Mouse (Mus musculus) stomach, postnatal 0 days (tissue): Measurements from ENCODE around the gene Lmx1a. TPM values are rescaled to one million over a fixed set of nuclear protein-coding genes. Genes with fewer than 3 reads are reported as not detected.

ENCODE experiments used
- ATAC-seq: fragments of 200-750 bp; cut with Nextera tagmentation; 2 replicates; pipeline ENCODE4 v1.8.0; 2017; ENCODE audit not compliant: low FRiP score, low TSS enrichment
- DNase-seq: peaks from one replicate; pipeline ENCODE4 v3.0.0-alpha.2; 2016; ENCODE audit warnings: low spot score
- H3K27ac ChIP-seq: fragments of 300-500 bp; sonication (generic); replicated peaks from 2 replicates; pipeline ENCODE4 v1.5.1; 2014; ENCODE audit warnings: mild to moderate bottlenecking, control low read depth
- H3K27me3 ChIP-seq: fragments of 300-500 bp; sonication (generic); 2 replicates; pipeline ENCODE4 v1.6.1; 2014; ENCODE audit warnings: low read length; ENCODE audit not compliant: control insufficient read depth, insufficient read depth
- H3K36me3 ChIP-seq: fragments of 300-500 bp; sonication (generic); 2 replicates; pipeline ENCODE4 v1.6.1; 2014; ENCODE audit warnings: low read length, mixed read lengths; ENCODE audit not compliant: control insufficient read depth, insufficient read depth
- H3K4me1 ChIP-seq: fragments of 300-500 bp; sonication (generic); replicated peaks from 2 replicates; pipeline ENCODE4 v1.6.1; 2014; ENCODE audit warnings: antibody characterized with exemption; ENCODE audit not compliant: control insufficient read depth, insufficient read depth
- H3K4me2 ChIP-seq: fragments of 300-500 bp; sonication (generic); replicated peaks from 2 replicates; pipeline ENCODE4 v1.6.1; 2014; ENCODE audit warnings: low read depth, mild to moderate bottlenecking, control low read depth, moderate library complexity
- H3K4me3 ChIP-seq: fragments of 300-500 bp; sonication (generic); 2 replicates; pipeline ENCODE4 v1.5.1; 2014; ENCODE audit warnings: low read depth, low read length, control low read depth
- H3K9ac ChIP-seq: fragments of 300-500 bp; sonication (generic); 2 replicates; pipeline ENCODE4 v1.6.1; 2014; ENCODE audit warnings: mild to moderate bottlenecking, low read length, control low read depth, mixed read lengths
- H3K9me3 ChIP-seq: fragments of 300-500 bp; sonication (generic); 2 replicates; pipeline ENCODE4 v1.6.1; 2016; ENCODE audit warnings: low read length; ENCODE audit not compliant: control insufficient read depth
- CTCF ChIP-seq: IDR thresholded peaks from 2 replicates; pipeline ENCODE4 v1.5.1; 2016; ENCODE audit warnings: antibody characterized with exemption, low read depth, mild to moderate bottlenecking, moderate library complexity
- EP300 ChIP-seq: optimal IDR thresholded peaks from 2 replicates; pipeline ENCODE3; 2016; ENCODE audit warnings: antibody characterized with exemption
- WGBS: fragments of 180-500 bp; shearing (Covaris S2); extraction: QIAGEN DNeasy Blood & Tissue Kit; methylation state at CpG from one replicate; pipeline ENCODE4 v1.1.7; 2014; 5-methylcytosine and 5-hydroxymethylcytosine counted together
- polyA plus RNA-seq: library from polyadenylated mRNA; unstranded; fragments of >200 nt; fragmentation: Nextera tagmentation; extraction: Ambion mirVana; gene quantifications from 2 replicates; pipeline ENCODE4 v1.2.1, GENCODE M21; 2015

Lmx1a gene
- polyA plus RNA-seq, 1 experiment from 2014 or later: not detected

DNA sequence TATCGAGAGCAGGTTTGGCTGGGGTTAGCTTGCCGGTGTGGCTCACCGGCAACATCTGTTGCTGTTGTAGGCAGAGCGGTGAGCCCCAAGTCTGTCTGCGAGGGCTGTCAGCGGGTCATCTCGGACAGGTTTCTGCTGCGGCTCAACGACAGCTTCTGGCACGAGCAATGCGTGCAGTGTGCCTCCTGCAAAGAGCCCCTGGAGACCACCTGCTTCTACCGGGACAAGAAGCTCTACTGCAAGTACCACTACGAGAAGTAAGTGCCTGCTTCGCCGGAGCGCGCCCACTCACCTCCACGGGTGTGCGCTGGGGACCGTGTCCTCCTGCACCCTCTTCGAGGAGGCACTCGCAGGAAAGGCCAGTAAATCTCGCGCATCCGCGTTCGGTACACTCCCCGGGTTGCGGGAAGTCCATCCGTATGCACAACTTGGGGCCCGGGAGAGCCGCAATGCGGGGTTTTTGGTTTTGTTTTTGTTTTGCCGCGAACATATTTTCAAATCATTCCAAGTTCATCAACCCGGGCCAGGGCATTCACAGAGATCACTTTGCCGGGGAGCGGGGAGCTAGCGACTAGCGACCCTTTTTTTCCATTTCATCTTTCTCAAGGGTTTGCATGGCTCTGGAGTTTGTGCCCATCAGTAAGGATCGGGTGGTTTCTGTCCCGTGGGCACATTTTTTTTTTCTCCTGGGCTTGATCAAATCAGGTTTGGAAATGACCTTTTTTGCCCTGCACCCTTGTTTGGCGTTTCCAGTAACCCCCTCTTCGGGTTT is 3.1 kb downstream of the Lmx1a start:
- Histone ChIP-seq H3K9me3 (no peaks in the 10 kb centered on the region), H3K36me3 (no peaks in the 10 kb centered on the region), H3K4me1 (no peaks in the 10 kb centered on the region; the same call in 1 of the 2 replicates), H3K27ac (no peak overlapping the region), H3K9ac (no peak overlapping the region), H3K4me2 (0 out of 2 replicates have a peak overlapping the region, but pooled peaks have one; percentile 8), H3K27me3 (peaks cover 25% of the 10 kb centered on the region), H3K4me3 (peak overlapping the region; percentile 17)
- TF ChIP-seq EP300 (no peak), CTCF (no peak)
- no peak for ATAC-seq
- DNase-seq: no peak
- 2% methylated on average over 44 of the region's 44 CpGs for WGBS

DNA sequence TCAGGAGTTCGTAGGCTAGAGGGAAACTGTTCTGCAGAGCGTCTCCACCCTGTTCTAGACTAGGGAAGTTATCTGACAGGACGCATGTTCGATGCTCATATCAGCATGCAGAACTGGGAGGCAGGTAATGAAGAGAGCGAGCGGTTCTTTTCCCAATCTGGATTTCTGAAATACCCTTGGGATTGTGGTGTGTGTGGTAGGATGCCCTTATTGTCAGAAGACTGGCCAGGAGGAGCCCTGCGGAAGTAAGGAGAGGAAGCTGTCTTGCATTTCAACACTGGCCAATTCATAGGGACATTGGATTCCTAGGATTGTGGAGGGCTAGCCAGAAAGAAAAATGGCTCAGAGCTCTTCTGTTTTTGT is 3.6 kb downstream of the Lmx1a start:
- H3K9ac ChIP-seq: no peak overlapping the region
- H3K27ac ChIP-seq: no peak overlapping the region
- H3K36me3 ChIP-seq: no peaks in the 10 kb centered on the region
- no peak overlapping the region for H3K4me3 ChIP-seq
- 3% methylated on average over 7 of the region's 7 CpGs for WGBS
- no peaks in the 10 kb centered on the region for H3K9me3 ChIP-seq
- H3K27me3 ChIP-seq: peaks cover 22% of the 10 kb centered on the region
- TF ChIP-seq EP300 (no peak), CTCF (no peak)
- ATAC-seq (no peak), DNase-seq (no peak)
- H3K4me2 ChIP-seq: no peak overlapping the region
- H3K4me1 ChIP-seq: no peaks in the 10 kb centered on the region; the same call in 1 of the 2 replicates

DNA sequence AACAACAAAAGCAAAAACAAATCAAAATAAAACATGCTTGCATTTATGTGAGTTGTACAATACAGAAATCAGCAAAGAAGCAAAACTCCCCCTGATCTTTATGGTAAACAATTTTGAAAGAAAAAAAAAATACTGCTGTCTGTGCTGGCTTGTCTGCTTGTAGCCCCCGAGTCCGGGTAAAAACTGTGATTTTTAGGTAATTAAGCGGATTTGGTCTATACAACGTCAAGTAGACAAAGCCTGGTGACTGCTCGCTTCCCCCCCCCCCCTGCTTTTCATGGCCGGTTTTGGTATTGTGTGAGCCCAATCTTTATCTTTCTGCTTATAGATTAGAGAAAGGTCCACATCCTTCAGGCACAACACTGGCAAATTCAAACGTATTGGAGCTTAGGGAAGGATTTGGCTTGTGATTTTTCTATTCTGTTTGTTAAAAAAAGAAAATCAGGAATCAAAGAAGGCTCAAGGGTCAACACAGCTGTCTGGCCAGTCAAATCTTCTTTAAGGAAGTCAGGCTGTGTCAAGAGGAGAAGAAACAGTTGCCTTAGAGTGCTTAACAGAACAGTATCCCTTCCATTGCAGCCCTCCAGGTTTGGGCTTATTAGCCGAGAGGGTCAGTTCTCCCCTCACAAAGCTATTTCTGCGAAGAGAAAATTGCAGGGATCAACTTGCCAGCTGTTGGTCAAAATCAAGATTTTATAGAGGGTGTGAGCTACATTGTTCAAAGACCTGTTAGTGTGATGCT is 4.6 kb downstream of the Lmx1a start:
- no peak for ATAC-seq
- H3K27me3 ChIP-seq: peaks cover 13% of the 10 kb centered on the region
- 5% methylated on average over 9 of the region's 9 CpGs for WGBS
- H3K9me3 ChIP-seq: no peaks in the 10 kb centered on the region
- H3K4me2 ChIP-seq: no peak overlapping the region
- no peak overlapping the region for H3K9ac ChIP-seq
- H3K4me1 ChIP-seq: no peaks in the 10 kb centered on the region
- H3K36me3 ChIP-seq: no peaks in the 10 kb centered on the region
- no peak for DNase-seq
- no peak for TF ChIP-seq CTCF
- no peak for TF ChIP-seq EP300
- no peak overlapping the region for H3K27ac ChIP-seq
- H3K4me3 ChIP-seq: no peak overlapping the region

DNA sequence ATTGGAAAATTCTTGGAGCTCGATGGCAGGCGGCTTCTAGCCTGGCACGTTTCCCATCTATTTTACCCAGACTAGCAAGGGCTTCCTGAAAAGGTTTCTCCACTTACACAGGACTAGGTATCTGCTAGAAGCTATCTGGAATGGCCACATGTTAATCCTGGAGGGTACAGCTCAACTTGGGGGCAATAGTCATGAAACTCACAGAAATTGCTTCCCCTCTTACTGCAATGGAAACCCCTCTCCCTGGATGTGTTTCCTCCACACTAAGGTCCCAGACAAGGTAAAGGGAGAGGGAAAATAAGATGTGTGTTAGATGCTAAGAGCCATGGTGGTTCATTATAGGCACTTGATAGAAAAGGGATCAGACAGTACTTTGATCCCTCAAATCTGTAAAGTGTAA is 5.7 kb downstream of the Lmx1a start:
- DNase-seq (no peak), ATAC-seq (no peak)
- no peak overlapping the region for H3K4me2 ChIP-seq
- no peaks in the 10 kb centered on the region for H3K9me3 ChIP-seq
- WGBS: 15% methylated on average over 3 of the region's 3 CpGs
- H3K27me3 ChIP-seq: peaks cover 9% of the 10 kb centered on the region; the same call in 1 of the 2 replicates
- H3K36me3 ChIP-seq: no peaks in the 10 kb centered on the region
- no peak overlapping the region for H3K4me3 ChIP-seq
- TF ChIP-seq EP300: no peak
- no peak for TF ChIP-seq CTCF
- H3K9ac ChIP-seq: no peak overlapping the region
- H3K4me1 ChIP-seq: no peaks in the 10 kb centered on the region
- H3K27ac ChIP-seq: no peak overlapping the region

DNA sequence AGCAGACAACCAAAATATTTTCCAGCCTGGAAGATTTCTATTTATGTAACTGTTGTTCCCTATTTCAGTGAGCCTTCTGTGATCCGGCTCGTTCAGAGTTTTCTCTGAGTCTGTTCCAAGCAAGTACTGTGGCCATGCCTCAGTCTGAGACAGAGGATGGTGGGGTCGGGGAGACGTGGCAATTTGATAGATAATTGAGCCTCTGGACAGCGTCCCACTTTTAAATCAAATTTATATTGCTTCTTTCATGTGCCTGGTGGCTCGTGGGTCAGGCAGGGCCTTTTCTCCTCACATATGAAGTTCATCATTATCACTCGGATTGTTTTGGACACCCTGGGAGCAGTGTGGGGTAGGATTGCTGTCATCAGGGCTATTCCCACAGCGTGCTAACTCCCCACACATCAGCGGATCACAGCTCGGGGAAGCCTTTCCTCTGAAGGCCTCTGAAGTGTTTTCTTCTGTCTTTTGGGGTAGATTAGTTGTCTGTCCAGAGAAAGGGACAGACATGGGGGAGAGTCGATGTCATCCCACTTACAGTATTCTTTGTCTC is 6.9 kb downstream of the Lmx1a start:
- DNase-seq: peak; percentile 9

DNA sequence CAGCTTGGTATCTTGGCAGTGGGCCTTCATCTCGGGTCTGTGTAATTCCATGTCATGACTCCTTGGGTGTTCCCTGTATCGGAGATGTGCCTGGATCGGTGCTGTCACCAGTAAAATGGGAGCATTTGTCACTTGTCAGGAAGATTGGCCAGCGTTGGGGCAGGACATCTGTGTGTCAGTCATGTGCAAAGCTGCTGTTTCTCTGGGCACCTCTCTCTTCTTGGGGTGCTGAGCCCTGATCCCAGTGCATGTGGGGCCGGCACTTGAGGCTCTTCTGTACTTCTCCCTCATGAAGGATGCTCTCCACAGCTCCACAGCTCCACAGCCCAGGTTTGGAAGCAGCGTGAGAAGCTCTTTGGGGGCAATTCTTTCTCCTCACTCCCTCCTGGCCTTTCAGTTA is 10.7 kb downstream of the Lmx1a start:
- Histone ChIP-seq H3K4me1 (no peaks in the 10 kb centered on the region), H3K9ac (no peak overlapping the region), H3K27me3 (peaks cover 3% of the 10 kb centered on the region; the same call in 1 of the 2 replicates), H3K4me3 (no peak overlapping the region), H3K4me2 (no peak overlapping the region), H3K36me3 (no peaks in the 10 kb centered on the region), H3K27ac (no peak overlapping the region), H3K9me3 (no peaks in the 10 kb centered on the region)
- 62% methylated on average over 6 of the region's 6 CpGs for WGBS
- no peak for ATAC-seq
- TF ChIP-seq CTCF (no peak), EP300 (no peak)
- peak; percentile 2 for DNase-seq

More for the DNA sequence above, 6.9 kb downstream of the Lmx1a start:
- H3K9ac ChIP-seq: no peak overlapping the region
- no peaks in the 10 kb centered on the region for H3K9me3 ChIP-seq
- TF ChIP-seq EP300 (no peak), CTCF (no peak)
- no peak overlapping the region for H3K4me2 ChIP-seq
- H3K4me3 ChIP-seq: no peak overlapping the region
- H3K27me3 ChIP-seq: peaks cover 8% of the 10 kb centered on the region; the same call in 1 of the 2 replicates
- WGBS: 44% methylated on average over 11 of the region's 11 CpGs
- no peaks in the 10 kb centered on the region for H3K36me3 ChIP-seq
- no peak for ATAC-seq
- no peaks in the 10 kb centered on the region for H3K4me1 ChIP-seq
- no peak overlapping the region for H3K27ac ChIP-seq
